Mouse (Mus musculus) kidney, embryonic 14.5 days (tissue): ENCODE measurements around the gene Rere. TPM values are rescaled to one million over a fixed set of nuclear protein-coding genes. Genes with fewer than 3 reads are reported as not detected.
"Not testable (repeated sequence)": the region's sequence is repeated elsewhere in the genome, so short reads cannot be mapped to it uniquely, and the experiment has no call there.

Experiments used
- ATAC-seq: fragments of 200-750 bp; cut with Nextera tagmentation; 2 replicates; pipeline ENCODE4 v1.8.0; 2017; ENCODE audit warnings: moderate number of reproducible peaks, mild to moderate bottlenecking, moderate TSS enrichment, moderate library complexity; ENCODE audit not compliant: low FRiP score, low TSS enrichment
- H3K27ac ChIP-seq: fragments of 300-500 bp; sonication (generic); 2 replicates; pipeline ENCODE4 v1.5.1; 2014; ENCODE audit warnings: low read depth, mild to moderate bottlenecking, low read length, moderate library complexity, mixed read lengths
- H3K27me3 ChIP-seq: fragments of 300-500 bp; sonication (generic); 2 replicates; pipeline ENCODE4 v1.6.1; 2014; ENCODE audit warnings: mild to moderate bottlenecking, low read length; ENCODE audit not compliant: control insufficient read depth, insufficient read depth
- H3K36me3 ChIP-seq: fragments of 300-500 bp; sonication (generic); 2 replicates; pipeline ENCODE4 v1.6.1; 2014; ENCODE audit warnings: low read length, mixed read lengths; ENCODE audit not compliant: control insufficient read depth, insufficient read depth
- H3K4me1 ChIP-seq: fragments of 300-500 bp; sonication (generic); 2 replicates; pipeline ENCODE4 v1.6.1; 2014; ENCODE audit warnings: low read length, mixed read lengths; ENCODE audit not compliant: control insufficient read depth, insufficient read depth
- H3K4me2 ChIP-seq: fragments of 300-500 bp; sonication (generic); replicated peaks from 2 replicates; pipeline ENCODE4 v1.6.1; 2014; ENCODE audit warnings: low read depth, mild to moderate bottlenecking, low read length
- H3K4me3 ChIP-seq: fragments of 300-500 bp; sonication (generic); 2 replicates; pipeline ENCODE4 v1.5.1; 2014; ENCODE audit warnings: mild to moderate bottlenecking, low read length
- H3K9ac ChIP-seq: fragments of 300-500 bp; sonication (generic); 2 replicates; pipeline ENCODE4 v1.6.1; 2014; ENCODE audit warnings: low read depth, mild to moderate bottlenecking, low read length, moderate library complexity
- H3K9me3 ChIP-seq: fragments of 300-500 bp; sonication (generic); 2 replicates; pipeline ENCODE4 v1.6.1; 2016; ENCODE audit warnings: low read length; ENCODE audit not compliant: control insufficient read depth
- WGBS: fragments of 180-500 bp; shearing (Covaris S2); extraction: QIAGEN DNeasy Blood & Tissue Kit; methylation state at CpG from one replicate; pipeline ENCODE4 v1.1.7; 2014; 5-methylcytosine and 5-hydroxymethylcytosine counted together
- polyA plus RNA-seq: library from polyadenylated mRNA; unstranded; fragments of >200 nt; fragmentation: Nextera tagmentation; extraction: Ambion mirVana; gene quantifications from 2 replicates; pipeline ENCODE4 v1.2.1, GENCODE M21; 2014

Gene Rere
- polyA plus RNA-seq, 1 experiment from 2014 or later = 49.9 TPM

DNA sequence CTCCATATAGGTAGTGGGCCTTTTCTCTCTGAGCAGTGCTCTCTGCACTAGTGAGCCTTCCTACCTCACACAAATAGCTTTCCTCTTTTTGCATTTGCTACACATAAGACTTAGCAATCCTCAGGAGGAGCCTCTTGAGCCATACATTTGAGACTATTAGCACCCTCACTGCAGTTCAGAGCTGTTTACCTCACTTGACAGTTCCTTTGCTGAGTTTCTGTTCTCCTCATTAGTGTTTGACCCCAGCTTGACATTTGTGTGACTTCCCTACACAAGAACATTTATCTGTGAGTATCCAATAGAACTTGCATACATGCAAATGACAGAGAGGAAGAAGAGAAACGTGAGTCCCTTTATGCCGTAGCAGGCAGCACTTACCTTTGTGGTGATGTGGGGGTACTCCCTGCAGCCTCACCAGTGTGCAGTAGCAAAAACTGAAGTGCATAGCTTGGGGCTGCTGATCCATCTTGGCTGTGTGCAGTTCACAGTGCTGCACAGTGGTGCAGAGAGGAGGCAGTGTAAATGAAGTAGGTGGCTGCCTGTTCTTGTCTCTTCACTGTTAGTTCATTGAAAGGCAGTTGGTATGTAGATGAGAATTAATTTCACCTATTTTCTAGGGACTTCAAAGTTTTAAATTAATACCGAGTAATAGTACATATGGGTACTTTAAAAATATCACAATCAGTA lies 227.7 kb downstream of the Rere start:
- peaks cover 40% of the 10 kb centered on the region for H3K36me3 ChIP-seq
- ATAC-seq = no peak
- no peaks in the 10 kb centered on the region for H3K4me1 ChIP-seq
- WGBS = 80% methylated on average over 3 of the region's 3 CpGs
- no peak overlapping the region for H3K27ac ChIP-seq
- H3K4me3 ChIP-seq = no peak overlapping the region
- no peaks in the 10 kb centered on the region for H3K27me3 ChIP-seq
- no peak overlapping the region for H3K9ac ChIP-seq
- no peaks in the 10 kb centered on the region for H3K9me3 ChIP-seq
- no peak overlapping the region for H3K4me2 ChIP-seq

DNA sequence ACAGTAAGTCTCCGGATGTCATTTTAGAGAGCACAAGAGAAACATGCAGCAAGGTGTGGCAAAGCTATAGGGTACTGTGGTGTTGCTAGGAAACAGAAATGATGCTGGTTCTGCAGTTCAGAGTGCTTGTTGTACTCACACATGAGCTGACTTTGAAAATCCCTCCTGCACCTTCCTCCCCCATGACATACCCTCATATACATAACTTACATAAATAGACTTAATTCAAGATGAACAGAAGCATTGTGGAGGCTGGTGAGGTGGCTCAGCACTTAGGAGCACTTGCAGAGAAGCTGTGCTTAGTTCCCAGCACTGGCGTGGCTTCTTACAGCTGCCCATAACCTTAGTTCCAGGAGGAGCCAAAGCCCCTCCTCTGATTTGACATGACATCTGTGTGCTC lies 228.6 kb downstream of the Rere start:
- H3K36me3 ChIP-seq = peaks cover 38% of the 10 kb centered on the region
- no peak overlapping the region for H3K27ac ChIP-seq
- WGBS = 92% methylated on average over 2 of the region's 2 CpGs
- ATAC-seq = no peak
- no peaks in the 10 kb centered on the region for H3K4me1 ChIP-seq
- H3K9me3 ChIP-seq = no peaks in the 10 kb centered on the region
- H3K4me3 ChIP-seq = no peak overlapping the region
- H3K4me2 ChIP-seq = no peak overlapping the region
- H3K9ac ChIP-seq = no peak overlapping the region
- no peaks in the 10 kb centered on the region for H3K27me3 ChIP-seq

DNA sequence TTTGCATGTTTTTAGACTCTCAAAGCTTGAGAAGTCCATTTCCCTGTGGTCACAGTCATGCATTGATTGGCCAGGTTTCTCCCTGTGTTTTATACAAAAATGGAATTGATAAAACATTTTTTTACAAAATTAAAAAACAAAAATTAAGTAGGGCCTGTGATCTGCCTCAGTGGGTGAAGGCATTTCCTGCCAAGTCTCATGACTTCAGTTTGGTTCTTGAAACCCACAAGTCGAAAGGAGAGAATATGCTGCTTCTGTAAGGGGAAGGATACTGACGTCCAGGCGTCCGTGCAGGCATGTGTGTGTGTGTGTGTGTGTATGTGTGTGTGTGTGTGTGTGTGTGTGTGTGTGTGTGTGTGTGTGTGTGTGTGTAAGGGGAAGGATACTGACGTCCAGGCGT lies 231.9 kb downstream of the Rere start:
- not testable (repeated sequence) for H3K4me3 ChIP-seq, ATAC-seq, H3K9me3 ChIP-seq, H3K9ac ChIP-seq, H3K4me2 ChIP-seq, H3K4me1 ChIP-seq, H3K27me3 ChIP-seq, H3K27ac ChIP-seq
- peaks cover 35% of the 10 kb centered on the region for H3K36me3 ChIP-seq
- WGBS = 96% methylated on average over 4 of the region's 6 CpGs

DNA sequence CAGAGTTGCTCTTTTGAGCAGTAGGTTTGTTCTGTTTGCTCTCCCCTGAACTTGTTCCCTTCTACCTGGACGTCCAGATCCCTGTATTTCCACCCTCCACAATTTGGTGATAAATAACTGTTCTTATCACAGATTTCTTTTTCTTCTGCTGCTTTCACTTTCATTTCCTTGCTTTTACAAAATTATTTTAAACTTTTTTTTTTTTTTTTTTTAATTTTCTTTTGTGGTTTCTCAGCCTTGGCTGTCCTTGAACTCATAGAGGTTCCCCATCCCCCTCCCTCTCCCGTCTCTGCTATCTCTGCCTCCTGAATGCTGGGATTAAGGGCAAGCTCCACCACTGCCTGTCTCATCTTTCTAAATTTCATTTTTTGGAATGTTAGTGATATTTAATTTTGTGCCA lies 234.8 kb downstream of the Rere start:
- H3K27me3 ChIP-seq = no peaks in the 10 kb centered on the region
- peaks cover 13% of the 10 kb centered on the region; the same call in 1 of the 2 replicates for H3K36me3 ChIP-seq
- H3K9ac ChIP-seq = no peak overlapping the region
- no peaks in the 10 kb centered on the region for H3K9me3 ChIP-seq
- H3K4me3 ChIP-seq = no peak overlapping the region
- 74% methylated on average over 2 of the region's 2 CpGs for WGBS
- no peak for ATAC-seq
- no peak overlapping the region for H3K27ac ChIP-seq
- no peaks in the 10 kb centered on the region for H3K4me1 ChIP-seq
- H3K4me2 ChIP-seq = no peak overlapping the region

DNA sequence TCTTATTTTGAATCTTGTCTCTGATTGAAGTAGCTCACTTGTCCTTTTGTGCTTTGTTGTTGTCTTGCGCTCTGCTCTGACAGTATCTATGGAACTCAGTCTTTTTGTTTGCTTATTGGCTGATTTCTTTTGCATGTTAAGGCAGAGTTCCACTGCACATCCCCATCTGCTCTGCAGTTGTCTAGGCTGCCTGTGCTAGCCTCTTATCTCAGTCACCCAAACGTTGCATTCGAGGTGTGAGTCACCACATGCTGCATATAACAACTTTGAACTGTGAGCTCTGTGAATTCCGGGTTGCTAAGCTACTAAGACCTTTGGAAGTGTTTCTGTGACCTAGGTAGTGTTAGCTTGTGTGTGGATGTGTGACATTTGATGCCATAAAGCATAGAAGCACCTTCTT lies 235.9 kb downstream of the Rere start:
- no peak overlapping the region for H3K9ac ChIP-seq
- no peaks in the 10 kb centered on the region for H3K4me1 ChIP-seq
- no peak overlapping the region for H3K4me3 ChIP-seq
- no peaks in the 10 kb centered on the region for H3K9me3 ChIP-seq
- no peaks in the 10 kb centered on the region for H3K27me3 ChIP-seq
- no peak overlapping the region for H3K27ac ChIP-seq
- ATAC-seq = no peak
- H3K4me2 ChIP-seq = no peak overlapping the region
- 42% methylated on average over 4 of the region's 4 CpGs for WGBS
- peaks cover 6% of the 10 kb centered on the region; the same call in 1 of the 2 replicates for H3K36me3 ChIP-seq

DNA sequence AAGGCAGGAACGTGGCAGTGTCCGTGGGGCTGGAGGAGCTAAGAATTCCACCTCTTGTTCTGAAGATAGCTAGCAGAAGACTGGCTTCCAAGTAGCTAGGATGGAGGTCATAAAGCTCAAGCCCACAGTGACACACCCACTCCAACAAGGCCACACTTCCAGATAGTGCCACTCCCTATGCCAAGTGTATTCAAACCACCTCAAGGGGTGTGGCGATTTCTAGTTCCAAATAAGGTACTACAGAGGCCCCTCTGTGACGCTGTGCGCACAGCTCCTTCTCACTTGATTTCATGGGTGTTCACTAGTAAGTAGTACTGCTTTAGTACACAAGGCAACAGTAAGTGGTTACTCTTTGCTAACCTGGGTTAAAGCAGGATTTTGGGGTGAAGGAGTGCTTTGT lies 237.4 kb downstream of the Rere start:
- H3K9me3 ChIP-seq = no peaks in the 10 kb centered on the region
- no peak overlapping the region for H3K4me3 ChIP-seq
- H3K36me3 ChIP-seq = peaks cover 14% of the 10 kb centered on the region
- no peak overlapping the region for H3K9ac ChIP-seq
- H3K4me1 ChIP-seq = no peaks in the 10 kb centered on the region
- 91% methylated on average over 5 of the region's 5 CpGs for WGBS
- ATAC-seq = 0 out of 2 replicates have a peak, but pooled peaks have one; percentile 46
- H3K27me3 ChIP-seq = no peaks in the 10 kb centered on the region
- H3K27ac ChIP-seq = no peak overlapping the region
- no peak overlapping the region for H3K4me2 ChIP-seq

DNA sequence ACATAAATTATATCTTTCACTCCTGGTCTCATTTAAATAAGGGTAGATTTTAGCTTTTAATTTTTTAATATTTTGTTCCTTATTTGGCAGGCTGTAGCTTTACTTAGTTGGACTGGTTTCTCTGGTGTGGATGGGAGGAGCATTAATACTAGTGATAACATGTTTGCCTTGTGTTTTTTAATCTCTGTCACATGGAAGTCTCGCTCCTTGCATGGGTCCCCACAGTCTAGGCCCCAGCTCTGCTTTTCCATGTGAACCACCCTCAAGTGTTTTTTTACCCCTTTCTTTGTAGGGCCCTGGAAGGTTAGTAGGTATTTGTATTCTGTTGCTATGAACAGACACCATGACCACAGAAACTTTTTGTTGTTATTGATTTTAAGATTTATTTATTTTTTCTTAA lies 238.6 kb downstream of the Rere start:
- ATAC-seq = no peak
- H3K4me2 ChIP-seq = no peak overlapping the region
- no peak overlapping the region for H3K4me3 ChIP-seq
- H3K9ac ChIP-seq = no peak overlapping the region
- WGBS = 88% methylated on average over 1 of the region's 1 CpGs
- no peaks in the 10 kb centered on the region for H3K4me1 ChIP-seq
- no peaks in the 10 kb centered on the region for H3K9me3 ChIP-seq
- no peaks in the 10 kb centered on the region for H3K27me3 ChIP-seq
- peaks cover 17% of the 10 kb centered on the region for H3K36me3 ChIP-seq
- H3K27ac ChIP-seq = no peak overlapping the region

DNA sequence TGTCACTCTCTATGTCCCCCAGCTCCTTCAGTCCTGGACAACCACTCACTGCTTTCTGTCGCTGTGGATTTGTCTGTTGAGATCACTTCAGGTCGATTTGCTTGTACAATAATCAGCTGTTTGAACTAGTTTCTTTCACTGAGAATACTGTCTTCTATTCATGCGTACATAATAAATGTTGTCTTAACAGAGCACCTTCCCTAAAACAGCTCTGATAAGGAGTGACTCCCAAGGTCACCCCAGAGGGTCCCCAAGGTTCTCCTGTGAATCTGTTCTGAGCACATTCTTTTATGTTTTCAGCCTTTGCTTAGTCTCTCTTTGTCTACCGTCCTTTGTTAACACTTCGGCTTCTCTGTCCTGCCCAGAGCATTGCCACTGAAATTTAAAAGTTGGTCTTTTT lies 241.0 kb downstream of the Rere start:
- WGBS = 81% methylated on average over 5 of the region's 5 CpGs
- H3K9ac ChIP-seq = no peak overlapping the region
- H3K9me3 ChIP-seq = no peaks in the 10 kb centered on the region
- H3K4me3 ChIP-seq = no peak overlapping the region
- no peak for ATAC-seq
- H3K36me3 ChIP-seq = peaks cover 17% of the 10 kb centered on the region
- H3K27ac ChIP-seq = no peak overlapping the region
- no peaks in the 10 kb centered on the region for H3K27me3 ChIP-seq
- H3K4me1 ChIP-seq = peaks cover 2% of the 10 kb centered on the region; the same call in 1 of the 2 replicates
- H3K4me2 ChIP-seq = no peak overlapping the region

DNA sequence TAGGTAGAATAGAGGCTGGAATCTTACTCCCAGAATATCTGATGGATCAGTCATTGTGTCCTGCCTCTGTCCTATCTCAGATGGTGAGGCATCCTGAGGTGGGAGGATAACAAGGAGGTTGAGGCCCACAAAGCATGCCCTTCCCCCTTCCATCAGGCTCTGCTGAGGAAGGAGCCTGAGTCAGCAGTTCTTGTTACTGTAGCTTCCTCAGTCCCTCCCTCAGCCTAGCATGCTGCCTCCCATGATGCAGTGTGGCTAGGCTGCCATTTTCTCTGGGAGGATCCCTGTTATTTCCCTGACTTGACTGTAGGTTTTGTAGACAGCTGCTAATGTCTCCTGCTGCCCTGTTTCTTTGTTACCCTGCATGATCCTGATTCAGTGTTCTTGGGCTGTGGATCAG lies 241.9 kb downstream of the Rere start:
- no peak overlapping the region for H3K4me3 ChIP-seq
- H3K36me3 ChIP-seq = peaks cover 17% of the 10 kb centered on the region
- no peaks in the 10 kb centered on the region for H3K27me3 ChIP-seq
- peak; percentile 48; the same call in 1 of the 2 replicates for ATAC-seq
- no peak overlapping the region for H3K27ac ChIP-seq
- H3K4me1 ChIP-seq = peaks cover 5% of the 10 kb centered on the region
- no peak overlapping the region for H3K9ac ChIP-seq
- no peak overlapping the region for H3K4me2 ChIP-seq
- no peaks in the 10 kb centered on the region for H3K9me3 ChIP-seq
